Mouse (Mus musculus) liver, adult 2 months (tissue): Measurements from ENCODE around the gene Kirrel3. TPM values are rescaled to one million over a fixed set of nuclear protein-coding genes. Genes with fewer than 3 reads are reported as not detected.

Experiments
- DNase-seq: peaks from one replicate; pipeline ENCODE4 v3.0.0-alpha.2; 2011; ENCODE audit warnings: low read depth, low spot score; ENCODE audit errors: extremely low read depth
- H3K27ac ChIP-seq: fragments of 200-500 bp; replicated peaks from 2 replicates; pipeline ENCODE4 v1.5.1; 2012; ENCODE audit warnings: low read depth, mild to moderate bottlenecking, control low read depth, inconsistent platforms, low read length; ENCODE audit not compliant: insufficient read depth
- H3K27me3 ChIP-seq: fragments of 200-500 bp; 2 replicates; pipeline ENCODE4 v1.6.1; 2012; ENCODE audit warnings: mild to moderate bottlenecking, moderate library complexity, low read length, inconsistent platforms; ENCODE audit not compliant: control insufficient read depth, insufficient read depth
- H3K36me3 ChIP-seq: fragments of 200-500 bp; 2 replicates; pipeline ENCODE4 v1.6.1; 2012; ENCODE audit warnings: low read length, inconsistent platforms; ENCODE audit not compliant: control insufficient read depth, insufficient read depth
- H3K4me1 ChIP-seq: fragments of 200-500 bp; 2 replicates; pipeline ENCODE4 v1.6.1; 2011; ENCODE audit warnings: low read length; ENCODE audit not compliant: control insufficient read depth, insufficient read depth
- H3K4me3 ChIP-seq: fragments of 200-500 bp; 2 replicates; pipeline ENCODE4 v1.5.1; 2011; ENCODE audit warnings: low read depth, mild to moderate bottlenecking, control low read depth, low read length, moderate library complexity; ENCODE audit not compliant: insufficient read depth
- H3K79me2 ChIP-seq: fragments of 200-500 bp; 2 replicates; pipeline ENCODE4 v1.6.1; 2012; ENCODE audit warnings: inconsistent platforms, mild to moderate bottlenecking, low read length, moderate library complexity; ENCODE audit not compliant: control insufficient read depth, insufficient read depth
- H3K9ac ChIP-seq: fragments of 200-500 bp; 2 replicates; pipeline ENCODE4 v1.6.1; 2012; ENCODE audit warnings: low read depth, mild to moderate bottlenecking, control low read depth, inconsistent platforms, low read length
- CTCF ChIP-seq: fragments of 200-500 bp; IDR thresholded peaks from 2 replicates; pipeline ENCODE4 v1.5.1; 2011; ENCODE audit warnings: low read depth, low read length, control low read depth
- POLR2A ChIP-seq: fragments of 200-500 bp; IDR thresholded peaks from 2 replicates; pipeline ENCODE4 v1.6.1; 2011; ENCODE audit warnings: low read length, control low read depth; ENCODE audit not compliant: insufficient read depth; ENCODE audit errors: extremely low read depth
- WGBS: fragments of 180-500 bp; shearing (Covaris S2); methylation state at CpG from one replicate; pipeline ENCODE4 v1.1.7; 2018; 5-methylcytosine and 5-hydroxymethylcytosine counted together
- polyA plus RNA-seq: library from polyadenylated mRNA; depleted of rRNA; stranded (reverse); fragments of >200 nt; gene quantifications from 2 replicates; pipeline ENCODE4 v1.2.3, GENCODE M21; 2012
- total RNA-seq: library from RNA; depleted of rRNA; stranded (reverse); fragments of >200 nt; gene quantifications from 2 replicates; pipeline ENCODE4 v1.2.3, GENCODE M21; 2014

Kirrel3 gene
- total and polyA plus RNA-seq, 2 experiments, result 0.09 TPM; not detected in 1

- DNase-seq, result no peak
- H3K4me3 ChIP-seq, result no peak overlapping the region
- TF ChIP-seq CTCF (no peak), POLR2A (no peak)
- no peaks in the 10 kb centered on the region for H3K4me1 ChIP-seq
- 80% methylated on average over 14 of the region's 14 CpGs for WGBS
- H3K36me3 ChIP-seq, result no peaks in the 10 kb centered on the region
- no peak overlapping the region for H3K27ac ChIP-seq
- no peaks in the 10 kb centered on the region for H3K27me3 ChIP-seq
- no peak overlapping the region for H3K9ac ChIP-seq
- H3K79me2 ChIP-seq, result no peaks in the 10 kb centered on the region
Observed at GRCm38 (mm10) chr9:35007697-35008341, 522.1 kb downstream of the Kirrel3 start.

GRCm38 (mm10) chr9:35016762-35017161 lies 531.1 kb downstream of the Kirrel3 start:
- Histone ChIP-seq H3K27ac (no peak overlapping the region), H3K4me3 (no peak overlapping the region), H3K4me1 (no peaks in the 10 kb centered on the region), H3K79me2 (no peaks in the 10 kb centered on the region), H3K27me3 (no peaks in the 10 kb centered on the region), H3K36me3 (no peaks in the 10 kb centered on the region), H3K9ac (no peak overlapping the region)
- peak; percentile 53 for TF ChIP-seq CTCF
- TF ChIP-seq POLR2A, result no peak
- DNase-seq, result no peak
- 53% methylated on average over 4 of the region's 4 CpGs for WGBS

DNA sequence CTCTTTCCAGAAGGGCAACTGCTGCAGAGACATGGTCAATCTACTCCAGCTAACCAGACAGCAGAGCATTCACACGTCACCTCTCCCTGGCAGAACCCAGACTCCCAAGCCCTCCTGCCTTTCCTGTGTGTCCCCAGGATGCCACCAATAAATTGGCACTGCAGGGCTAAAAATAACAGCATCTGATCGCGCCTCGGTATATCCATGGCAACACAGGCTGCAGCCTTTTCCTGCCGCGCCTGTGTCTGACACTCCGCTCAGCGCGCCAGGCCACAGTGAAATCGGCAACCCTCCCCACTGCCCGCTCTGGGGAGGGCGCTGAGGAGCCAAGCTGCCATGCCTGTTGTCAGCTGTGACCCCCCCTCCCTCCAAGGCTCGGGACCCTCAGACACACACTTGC lies 531.9 kb downstream of the Kirrel3 start:
- H3K27me3 ChIP-seq, result no peaks in the 10 kb centered on the region
- DNase-seq, result no peak
- WGBS, result 23% methylated on average over 13 of the region's 13 CpGs
- H3K36me3 ChIP-seq, result no peaks in the 10 kb centered on the region
- H3K4me1 ChIP-seq, result no peaks in the 10 kb centered on the region
- H3K4me3 ChIP-seq, result no peak overlapping the region
- H3K79me2 ChIP-seq, result no peaks in the 10 kb centered on the region
- TF ChIP-seq POLR2A, result no peak
- TF ChIP-seq CTCF, result no peak
- no peak overlapping the region for H3K9ac ChIP-seq
- H3K27ac ChIP-seq, result no peak overlapping the region

GRCm38 (mm10) chr9:35018056-35018455 lies 532.4 kb downstream of the Kirrel3 start:
- Histone ChIP-seq H3K79me2 (no peaks in the 10 kb centered on the region), H3K4me3 (no peak overlapping the region), H3K36me3 (no peaks in the 10 kb centered on the region), H3K27ac (no peak overlapping the region), H3K9ac (no peak overlapping the region), H3K4me1 (no peaks in the 10 kb centered on the region), H3K27me3 (no peaks in the 10 kb centered on the region)
- TF ChIP-seq POLR2A (no peak), CTCF (no peak)
- WGBS, result 40% methylated on average over 5 of the region's 5 CpGs
- no peak for DNase-seq

DNA sequence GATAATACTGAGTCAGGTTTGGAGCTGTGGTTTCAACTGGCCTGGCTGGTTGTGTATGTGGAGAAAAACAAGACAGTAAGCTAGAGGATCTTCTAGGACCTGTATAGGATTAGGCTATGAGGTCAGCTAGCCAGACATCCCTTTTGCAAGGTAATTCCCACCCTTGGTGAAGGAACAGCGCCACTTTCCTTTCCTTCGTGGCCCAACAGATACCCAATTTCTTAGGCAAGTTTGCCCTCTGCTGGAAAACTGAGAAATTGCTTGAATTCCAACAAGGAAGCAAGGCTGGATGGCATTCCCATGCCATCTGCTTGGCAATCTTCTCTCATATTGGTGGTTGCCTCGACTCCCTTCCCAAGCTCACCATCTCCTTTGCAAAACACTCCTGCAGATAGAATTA lies 533.7 kb downstream of the Kirrel3 start:
- DNase-seq, result peak; percentile 52
- no peaks in the 10 kb centered on the region for H3K79me2 ChIP-seq
- no peaks in the 10 kb centered on the region for H3K27me3 ChIP-seq
- no peaks in the 10 kb centered on the region for H3K4me1 ChIP-seq
- no peak overlapping the region for H3K4me3 ChIP-seq
- 5% methylated on average over 3 of the region's 3 CpGs for WGBS
- H3K36me3 ChIP-seq, result no peaks in the 10 kb centered on the region
- H3K9ac ChIP-seq, result no peak overlapping the region
- TF ChIP-seq POLR2A (no peak), CTCF (peak; percentile 33)
- H3K27ac ChIP-seq, result no peak overlapping the region

DNA sequence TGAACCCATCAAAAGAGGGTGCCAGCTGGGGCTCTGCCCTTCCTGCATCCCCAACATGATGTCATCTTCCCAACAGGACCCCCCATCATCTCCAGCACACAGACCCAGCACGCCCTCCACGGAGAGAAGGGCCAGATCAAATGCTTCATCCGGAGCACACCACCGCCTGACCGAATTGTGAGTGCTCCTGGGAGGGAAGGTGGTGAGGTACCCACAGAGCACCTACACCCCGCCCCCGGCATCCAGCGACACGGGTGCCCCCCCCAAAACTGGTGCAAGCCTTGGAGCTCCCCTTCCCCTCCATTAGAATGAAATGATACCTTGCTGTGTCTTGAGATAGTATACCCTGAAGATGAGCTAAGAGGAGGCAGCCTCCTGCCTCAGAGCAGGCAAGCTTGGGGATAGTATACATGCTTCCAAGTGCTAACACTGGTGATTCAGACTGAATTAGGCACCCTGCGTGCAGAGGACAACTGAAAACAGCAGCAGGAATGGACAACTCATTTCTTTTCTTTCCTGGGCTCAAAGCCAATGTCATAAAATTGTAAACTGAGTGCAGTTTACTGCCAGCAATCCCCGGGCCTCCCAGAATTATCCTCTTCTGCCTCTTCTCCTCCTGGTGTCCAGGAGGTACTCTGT lies 534.4 kb downstream of the Kirrel3 start:
- Histone ChIP-seq H3K4me3 (no peak overlapping the region), H3K27me3 (no peaks in the 10 kb centered on the region), H3K27ac (no peak overlapping the region), H3K9ac (no peak overlapping the region), H3K36me3 (no peaks in the 10 kb centered on the region), H3K4me1 (no peaks in the 10 kb centered on the region), H3K79me2 (no peaks in the 10 kb centered on the region)
- TF ChIP-seq CTCF (no peak), POLR2A (no peak)
- WGBS, result 53% methylated on average over 11 of the region's 11 CpGs
- no peak for DNase-seq
